ENCODE assay signal across 13 mouse cellular contexts in genomic region chr6:87846813-87847212, GRCm38 (mm10). TPM values are rescaled to one million over a fixed set of nuclear protein-coding genes. Genes with fewer than 3 reads are reported as not detected.
DNase-seq lines count a peak whose midpoint lies in the region; ATAC-seq and TF ChIP-seq lines count a peak whose summit lies in the region.
"Had no signal": no experiment of that assay in that cellular context is flagged by ENCODE, and none has a peak within 500 bp of the region (broad histone marks: within the 10 kb centered on the region; RNA-seq: fewer than 3 reads in every experiment).

No protein-coding gene starts in this region.

- intact Hi-C loops in gastrocnemius, adult 2 months (cut with DNase I), result no loop called here

- peak overlapping the region; percentile 96 for H3K4me3 ChIP-seq in gastrocnemius, adult 2 months
- H3K4me3 ChIP-seq in lung, embryonic 14.5 days (ENCODE audit: low read depth, low read length), result no peak overlapping the region
- 0 out of 2 replicates have a peak overlapping the region, but pooled peaks have one; percentile 16 for H3K4me3 ChIP-seq in embryonic facial prominence, embryonic 10.5 days

- DNase-seq in gastrocnemius, adult 2 months, result no peak
- DNase-seq in gastrocnemius, postnatal 10 days, result no peak
- no peak for DNase-seq in lung, embryonic 14.5 days
- DNase-seq in lung, postnatal 10 days, result no peak
- no peak for DNase-seq in embryonic facial prominence, embryonic 10.5 days (ENCODE audit: low spot score)
- DNase-seq in lung, postnatal 14 days, result peak; percentile 23
- no peak for DNase-seq in thymus, postnatal 25 days
- DNase-seq in gastrocnemius, adult 8-10 months (ENCODE audit: low spot score in 2 of 2), result no peak
- DNase-seq: cerebellum, postnatal 36 days; gastrocnemius, postnatal 25 days; heart, postnatal 36 days; kidney, adult 11 months; thymus, postnatal 14 days had no signal

- peaks cover 60% of the 10 kb centered on the region for H3K36me3 ChIP-seq in lung, embryonic 14.5 days (ENCODE audit: insufficient read depth)
- H3K36me3 ChIP-seq in embryonic facial prominence, embryonic 10.5 days (replicated peaks), result peaks cover 72% of the 10 kb centered on the region

- WGBS in lung, embryonic 14.5 days, result 81% methylated on average over 1 of the region's 1 CpGs
- WGBS in embryonic facial prominence, embryonic 10.5 days, result 90% methylated on average over 1 of the region's 1 CpGs

- peak overlapping the region; percentile 100 for H3K27ac ChIP-seq in gastrocnemius, adult 2 months
- H3K27ac ChIP-seq in lung, embryonic 14.5 days (ENCODE audit: low read depth), result no peak overlapping the region
- no peak overlapping the region for H3K27ac ChIP-seq in embryonic facial prominence, embryonic 10.5 days (replicated peaks)

- H3K9me3 ChIP-seq in lung, embryonic 14.5 days (ENCODE audit: low read depth, low read length), result no peaks in the 10 kb centered on the region
- H3K9me3 ChIP-seq in embryonic facial prominence, embryonic 10.5 days, result no peaks in the 10 kb centered on the region

- ATAC-seq in lung, embryonic 14.5 days (ENCODE audit: insufficient read depth), result no peak

- no peak for TF ChIP-seq CTCF in gastrocnemius, adult 2 months (IDR thresholded peaks at IDR 0.05)
- TF ChIP-seq CTCF in lung, embryonic 14.5 days (IDR thresholded peaks at IDR 0.05; ENCODE audit: low read depth), result no peak

- no peak overlapping the region for H3K9ac ChIP-seq in lung, embryonic 14.5 days

- no peaks in the 10 kb centered on the region for H3K27me3 ChIP-seq in lung, embryonic 14.5 days (ENCODE audit: insufficient read depth, low read length)
- no peaks in the 10 kb centered on the region for H3K27me3 ChIP-seq in embryonic facial prominence, embryonic 10.5 days (replicated peaks; ENCODE audit: low read depth, poor library complexity, severe bottlenecking)

- 0 out of 2 replicates have a peak, but pooled peaks cover 4% of the 10 kb centered on the region for H3K4me1 ChIP-seq in lung, embryonic 14.5 days (ENCODE audit: insufficient read depth)
- peaks cover 33% of the 10 kb centered on the region for H3K4me1 ChIP-seq in embryonic facial prominence, embryonic 10.5 days

- peak overlapping the region; percentile 13; the same call in 1 of the 2 replicates for H3K4me2 ChIP-seq in lung, embryonic 14.5 days

RNA-seq across cellular contexts. Expression of gene Cnbp, which starts 4.1 kb away (rescaled TPM):
- total RNA-seq in gastrocnemius, adult 2 months (2021), result 100 to 1,000 TPM; 475 to 511 TPM
- total RNA-seq in gastrocnemius, postnatal 10 days (2021), result 100 to 1,000 TPM; 444 to 488 TPM
- 1,237 and 1,257 TPM in 2 replicates for polyA plus RNA-seq in lung, embryonic 14.5 days (2014; fragmentation: Nextera tagmentation; extraction: Ambion mirVana)
- 1,409 and 1,454 TPM in 2 replicates for polyA plus RNA-seq in embryonic facial prominence, embryonic 10.5 days (2016; fragmentation: Nextera tagmentation; extraction: Ambion mirVana)
- total RNA-seq in gastrocnemius, adult 8-10 months (2022), result 100 to 1,000 TPM; 567 to 637 (median 580) TPM

RNA-seq across cellular contexts. Expression of gene Isy1, which starts 8.2 kb away (rescaled TPM):
- 10 to 100 TPM; 17.7 to 21.1 TPM for total RNA-seq in gastrocnemius, adult 2 months (2021)
- total RNA-seq in gastrocnemius, postnatal 10 days (2021), result 10 to 100 TPM; 22.0 to 26.9 TPM
- polyA plus RNA-seq in lung, embryonic 14.5 days (2014; fragmentation: Nextera tagmentation; extraction: Ambion mirVana), result 50.8 and 52.9 TPM in 2 replicates
- polyA plus RNA-seq in embryonic facial prominence, embryonic 10.5 days (2016; fragmentation: Nextera tagmentation; extraction: Ambion mirVana), result 69.4 and 69.8 TPM in 2 replicates
- 10 to 100 TPM; 13.1 to 23.1 (median 18.4) TPM for total RNA-seq in gastrocnemius, adult 8-10 months (2022)

RNA-seq across cellular contexts. Expression of gene Gm45140, which starts 11.2 kb away (rescaled TPM):
- 1 to 10 TPM in 1 of 2 experiments, under 1 TPM in 1; 0.45 to 1.7 TPM for total RNA-seq in gastrocnemius, adult 2 months (2021)
- total RNA-seq in gastrocnemius, postnatal 10 days (2021), result 1 to 10 TPM; 1.7 to 2.5 TPM
- polyA plus RNA-seq in lung, embryonic 14.5 days (2014; fragmentation: Nextera tagmentation; extraction: Ambion mirVana), result 3.3 and 5.0 TPM in 2 replicates
- polyA plus RNA-seq in embryonic facial prominence, embryonic 10.5 days (2016; fragmentation: Nextera tagmentation; extraction: Ambion mirVana), result 2.8 and 3.2 TPM in 2 replicates
- total RNA-seq in gastrocnemius, adult 8-10 months (2022), result 1 to 10 TPM in 1 of 4 experiments, under 1 TPM in 1, not detected in 2; 0.48 to 1.0 TPM

RNA-seq across cellular contexts. Expression of gene Rab43, which starts 34.8 kb away (rescaled TPM):
- total RNA-seq in gastrocnemius, adult 2 months (2021), result 1 to 10 TPM; 3.9 to 4.9 TPM
- 10 to 100 TPM; 10.1 to 14.9 TPM for total RNA-seq in gastrocnemius, postnatal 10 days (2021)
- polyA plus RNA-seq in lung, embryonic 14.5 days (2014; fragmentation: Nextera tagmentation; extraction: Ambion mirVana), result 12.2 and 12.5 TPM in 2 replicates
- polyA plus RNA-seq in embryonic facial prominence, embryonic 10.5 days (2016; fragmentation: Nextera tagmentation; extraction: Ambion mirVana), result 4.1 and 5.5 TPM in 2 replicates
- total RNA-seq in gastrocnemius, adult 8-10 months (2022), result 1 to 10 TPM; 3.6 to 5.4 (median 4.5) TPM

RNA-seq across cellular contexts. Expression of gene Copg1, which starts 40.8 kb away (rescaled TPM):
- 10 to 100 TPM; 29.2 to 34.4 TPM for total RNA-seq in gastrocnemius, adult 2 months (2021)
- 10 to 100 TPM; 51.6 to 63.7 TPM for total RNA-seq in gastrocnemius, postnatal 10 days (2021)
- polyA plus RNA-seq in lung, embryonic 14.5 days (2014; fragmentation: Nextera tagmentation; extraction: Ambion mirVana), result 177 TPM in 2 replicates
- 157 and 159 TPM in 2 replicates for polyA plus RNA-seq in embryonic facial prominence, embryonic 10.5 days (2016; fragmentation: Nextera tagmentation; extraction: Ambion mirVana)
- total RNA-seq in gastrocnemius, adult 8-10 months (2022), result 10 to 100 TPM; 26.5 to 33.6 (median 28.8) TPM
